Mouse (Mus musculus): ENCODE measurements around the gene Acadl.

Gene Acadl

GRCm38 (mm10) chr1:66862712-66863511, at the start of gene Acadl:
Gene Acadl, minus strand, starts transcription at chr1:66863277.
- DNase-seq: peak; percentile 98

GRCm38 (mm10) chr1:66912305-66912704, 49.2 kb upstream of the Acadl start:
- DNase-seq: no peak

GRCm38 (mm10) chr1:66902566-66902965, 39.5 kb upstream of the Acadl start:
- DNase-seq: no peak

DNA sequence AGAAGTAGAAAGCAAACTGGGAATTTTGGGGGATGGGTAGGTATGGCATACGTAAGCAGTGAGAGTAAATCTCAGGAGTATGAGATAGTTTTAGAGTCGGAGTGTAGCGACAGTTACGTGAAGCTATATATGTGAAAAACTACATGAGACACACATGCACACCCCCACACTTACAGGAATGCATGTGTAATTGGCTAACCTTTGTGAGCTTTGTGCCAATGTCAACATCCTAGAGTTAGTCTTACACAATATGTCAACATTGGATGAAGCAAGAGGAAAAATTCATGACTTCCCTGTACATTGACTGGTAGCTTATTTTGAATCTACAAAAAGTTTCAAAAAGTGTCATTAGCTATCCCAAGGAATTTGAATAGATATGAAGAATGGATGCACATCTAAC, 37.9 kb upstream of the Acadl start:
- no peak for DNase-seq

DNA sequence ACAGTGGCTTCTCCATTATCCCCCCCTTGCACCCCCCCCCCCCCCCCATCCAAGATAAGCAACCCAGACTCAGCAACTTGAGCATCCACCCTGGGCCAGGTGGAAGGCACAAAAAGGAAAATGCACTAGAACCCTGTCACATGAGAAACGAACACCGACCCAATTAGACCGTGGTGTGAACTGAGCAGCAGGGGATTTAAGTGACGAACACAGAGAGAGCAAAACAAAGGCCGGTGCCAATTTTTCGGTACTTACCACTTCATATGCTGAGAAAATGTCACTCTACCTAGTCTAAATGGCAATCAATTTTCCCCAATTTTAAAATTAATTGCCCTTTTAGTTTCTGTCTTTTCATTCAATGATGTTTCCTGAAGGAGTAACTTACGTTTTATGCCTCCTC, 35.2 kb upstream of the Acadl start:
- DNase-seq: no peak

GRCm38 (mm10) chr1:66896556-66896955, 33.5 kb upstream of the Acadl start:
- DNase-seq: no peak

GRCm38 (mm10) chr1:66896125-66896524, 33.0 kb upstream of the Acadl start:
- no peak for DNase-seq

DNA sequence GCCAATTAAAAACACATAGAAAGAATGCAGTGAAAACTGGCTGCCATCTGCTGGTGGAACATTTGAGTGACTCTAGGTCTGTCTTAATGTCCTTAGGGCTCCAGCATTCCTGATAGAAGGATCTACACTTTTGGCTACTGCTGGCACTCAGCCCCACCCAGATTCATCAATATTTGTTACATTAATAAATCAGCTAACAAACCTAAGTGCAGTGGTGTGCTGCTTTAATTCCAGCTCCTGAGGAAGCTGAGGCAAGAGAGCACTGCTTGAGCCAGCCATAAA, 32.7 kb upstream of the Acadl start:
- DNase-seq: peak; percentile 71

DNA sequence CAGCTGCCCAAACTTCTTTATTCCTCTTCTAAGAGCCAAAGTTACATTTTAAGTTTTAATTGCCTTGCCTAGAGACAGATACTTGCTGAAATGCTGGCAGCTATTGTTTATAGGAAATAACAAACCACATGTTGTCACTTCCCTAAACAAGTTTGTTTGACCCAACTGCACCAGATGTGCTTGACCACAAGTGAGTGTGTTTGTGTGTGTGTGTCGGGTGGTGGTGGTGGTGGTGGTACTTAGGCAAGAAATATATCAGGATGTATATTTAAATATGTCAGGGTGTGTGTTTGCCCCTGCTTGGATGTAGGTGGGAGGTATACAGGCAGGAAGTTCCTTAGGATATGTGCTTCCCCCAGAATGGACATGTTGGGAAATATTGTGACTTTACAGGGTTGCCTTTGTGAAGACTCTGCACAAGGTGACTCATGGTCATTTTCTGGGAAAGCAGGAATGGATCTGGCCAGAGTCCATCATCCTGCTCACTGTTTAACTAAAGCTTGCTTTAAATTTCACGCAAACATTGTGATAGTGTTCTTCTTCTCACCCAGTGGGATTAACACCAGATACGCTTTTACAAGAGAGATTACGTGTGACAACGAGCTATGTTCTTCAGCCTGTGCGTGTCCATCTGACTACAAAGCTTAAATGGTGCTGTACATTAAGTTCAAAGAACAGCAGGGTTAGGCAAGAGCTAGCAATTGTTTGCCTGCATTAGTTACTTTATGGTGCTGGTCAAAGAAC, 32.2 kb upstream of the Acadl start:
- no peak for DNase-seq

DNA sequence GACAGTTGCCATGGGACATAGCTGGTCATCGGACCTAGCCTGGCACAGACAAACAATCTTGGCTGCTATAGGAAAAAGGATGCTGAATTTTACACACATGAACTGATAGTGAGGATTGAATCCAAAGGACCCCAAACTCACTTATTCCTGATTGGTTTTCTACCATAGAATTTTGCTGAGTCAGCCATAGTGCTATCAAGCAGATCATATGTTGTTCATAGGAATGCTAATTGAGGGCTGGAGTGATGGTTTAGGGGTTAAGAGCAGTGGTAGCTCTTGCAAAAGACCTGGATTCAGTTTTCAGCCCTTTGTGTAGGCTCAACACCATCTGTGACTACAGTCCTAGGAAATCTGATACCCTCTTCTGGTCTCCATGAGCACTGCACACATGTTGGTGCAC, 24.1 kb upstream of the Acadl start:
- DNase-seq: no peak

- DNase-seq: no peak
These were observed 17.1 kb upstream of the Acadl start for GRCm38 (mm10) chr1:66880217-66880616.

GRCm38 (mm10) chr1:66874740-66875139, 11.7 kb upstream of the Acadl start:
- DNase-seq: no peak

GRCm38 (mm10) chr1:66871591-66871990, 8.5 kb upstream of the Acadl start:
- peak; percentile 57 for DNase-seq

- no peak for DNase-seq
These were observed 2.6 kb upstream of the Acadl start for GRCm38 (mm10) chr1:66865633-66866032.

DNA sequence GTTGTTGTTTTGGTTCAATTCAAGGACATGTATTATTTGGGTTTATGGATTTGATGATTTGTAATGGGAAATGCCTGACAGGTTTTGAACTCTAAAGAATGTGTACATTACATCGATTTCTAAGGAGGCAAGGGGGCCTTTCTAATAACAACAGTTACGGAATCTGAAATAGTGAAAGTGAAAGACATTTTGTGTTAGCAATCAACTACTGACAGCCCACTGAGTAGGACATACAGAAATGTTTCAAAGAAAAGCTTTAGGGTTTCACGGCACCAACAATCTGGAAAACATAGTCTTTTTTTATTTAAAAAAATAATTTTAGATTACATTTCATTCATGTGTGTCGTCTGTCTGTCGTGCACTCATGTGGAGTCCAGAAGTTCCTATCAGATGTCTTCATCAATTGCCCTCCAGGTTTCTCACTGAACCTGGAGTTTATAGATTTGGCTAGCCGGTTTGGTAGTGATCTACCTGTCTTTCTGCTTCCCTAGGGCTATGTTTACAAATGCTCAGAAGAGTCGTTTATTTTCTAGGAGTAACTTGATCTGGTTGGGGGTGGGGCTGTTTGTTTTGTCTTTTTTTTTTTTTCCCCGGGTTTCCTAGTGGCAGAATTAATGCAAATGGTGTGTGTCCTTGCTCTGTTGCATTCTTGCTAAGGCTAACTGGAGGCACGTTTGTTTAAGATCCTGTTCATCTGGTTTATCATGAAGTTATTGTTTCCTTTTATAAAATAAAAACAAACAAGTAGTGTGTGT, 841 bp upstream of the Acadl start:
- DNase-seq: peak; percentile 8

DNA sequence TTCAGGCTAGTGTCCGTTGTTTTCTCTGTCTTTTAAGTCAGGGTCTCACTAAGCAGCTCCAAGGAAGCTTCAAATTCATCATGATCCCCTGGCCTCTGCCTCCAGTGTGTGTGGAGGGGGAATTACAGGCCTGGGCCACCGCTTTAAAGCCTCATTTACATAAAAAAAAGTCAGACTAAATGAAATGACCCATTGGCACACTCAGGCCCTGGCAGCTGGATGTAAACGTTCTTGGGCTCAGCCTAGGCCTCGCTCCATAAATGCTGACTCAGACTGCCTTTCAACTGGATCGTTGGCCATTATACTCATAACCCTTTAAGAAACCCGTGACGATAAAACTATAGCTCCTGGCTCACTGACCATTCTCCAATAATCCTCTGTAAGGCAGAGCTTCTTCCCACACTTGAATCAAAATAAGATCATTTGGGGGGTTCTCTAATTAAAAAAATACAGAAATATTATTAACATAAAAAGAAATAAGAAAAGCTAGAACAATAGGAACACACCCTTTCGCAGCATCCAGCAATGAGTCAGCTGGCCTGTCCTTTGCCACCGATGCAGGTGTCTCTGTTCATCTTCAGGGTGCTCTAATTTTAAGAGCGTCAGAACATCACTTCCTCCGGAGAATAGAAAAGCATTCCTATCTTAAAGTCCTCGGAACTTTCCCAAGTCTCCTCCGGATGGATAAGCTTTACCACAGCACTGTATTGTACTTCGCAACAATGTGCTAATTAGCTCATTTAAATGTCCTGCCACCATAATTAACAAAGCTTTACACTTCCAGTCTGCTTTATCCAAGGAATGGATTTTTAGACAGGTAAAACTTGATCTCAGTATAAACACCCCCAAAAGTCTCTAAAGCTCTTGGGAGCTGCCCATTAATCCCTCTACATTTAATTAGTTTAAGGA, 1.1 kb downstream of the Acadl start:
- peak; percentile 32 for DNase-seq

DNA sequence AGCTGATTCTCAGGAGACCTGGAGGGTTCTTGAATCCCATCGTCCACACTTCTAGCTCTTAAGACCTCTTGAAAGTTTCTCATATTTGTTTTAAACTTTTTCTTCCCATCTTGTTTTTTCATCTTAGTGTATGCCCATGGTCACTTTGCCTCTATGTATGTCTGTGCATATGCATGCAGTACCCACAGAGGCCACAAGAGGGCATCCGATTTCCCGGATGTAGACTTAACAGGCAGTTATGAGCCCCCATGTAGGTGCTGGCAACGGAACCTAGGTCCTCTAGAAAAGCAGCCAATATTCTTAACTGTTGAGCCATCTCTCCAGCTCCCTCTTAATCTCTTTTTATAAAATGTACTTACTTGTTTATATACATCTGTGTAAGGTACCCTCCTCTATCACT, 15.6 kb downstream of the Acadl start:
- no peak for DNase-seq

GRCm38 (mm10) chr1:66845690-66846318, 17.3 kb downstream of the Acadl start:
- DNase-seq: no peak

DNA sequence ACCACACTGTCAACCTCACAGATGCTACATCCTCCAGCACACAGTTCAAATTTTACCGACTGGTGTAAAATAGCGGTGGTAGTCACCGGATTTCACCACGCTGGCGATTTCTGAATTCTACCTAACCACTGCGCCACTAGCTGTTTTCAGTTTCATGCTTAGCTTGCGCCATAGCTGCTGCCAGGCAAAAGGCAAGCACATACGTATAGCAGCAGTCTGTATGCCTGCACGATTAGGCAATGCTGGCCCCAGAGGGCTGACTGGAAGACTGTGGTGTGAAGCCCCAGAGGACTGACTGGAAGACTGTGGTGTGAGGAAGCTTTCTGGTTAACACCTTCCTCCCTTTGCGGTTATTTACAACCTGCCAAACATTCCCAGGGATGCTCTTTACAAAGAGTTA, 21.1 kb downstream of the Acadl start:
- no peak for DNase-seq

- no peak for DNase-seq
These were observed 21.6 kb downstream of the Acadl start for GRCm38 (mm10) chr1:66841510-66841909.

DNA sequence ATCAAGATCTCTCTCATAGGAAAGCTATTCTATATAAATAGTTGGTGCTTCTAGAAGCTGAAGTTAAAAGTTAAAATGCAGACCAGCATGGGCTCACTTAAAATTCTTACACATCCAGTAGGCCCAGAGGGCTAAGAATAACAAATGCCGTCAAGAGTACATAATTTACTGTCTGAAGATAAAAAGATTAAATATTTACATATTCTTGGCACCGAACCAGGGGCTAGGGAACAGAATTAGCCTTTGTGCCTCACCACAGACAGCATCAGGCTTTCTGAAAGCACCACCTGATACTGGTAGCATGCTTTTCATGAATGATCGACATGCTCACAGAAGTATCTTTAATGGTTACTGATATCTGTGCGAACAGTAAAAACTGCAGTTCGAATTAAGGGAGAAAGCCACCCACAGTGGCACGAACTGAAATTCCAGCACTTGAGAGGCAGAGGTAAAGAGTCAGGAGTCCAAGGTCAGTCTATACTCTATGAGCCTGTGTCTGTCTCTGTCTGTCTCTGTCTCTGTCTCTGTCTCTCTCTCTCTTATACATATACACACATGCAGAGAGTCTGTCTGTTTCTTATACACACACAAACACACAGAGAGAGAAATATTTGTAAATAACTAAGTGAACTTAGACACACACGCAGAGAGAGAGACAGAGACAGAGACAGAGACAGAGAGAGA, 23.2 kb downstream of the Acadl start:
- DNase-seq: no peak

DNA sequence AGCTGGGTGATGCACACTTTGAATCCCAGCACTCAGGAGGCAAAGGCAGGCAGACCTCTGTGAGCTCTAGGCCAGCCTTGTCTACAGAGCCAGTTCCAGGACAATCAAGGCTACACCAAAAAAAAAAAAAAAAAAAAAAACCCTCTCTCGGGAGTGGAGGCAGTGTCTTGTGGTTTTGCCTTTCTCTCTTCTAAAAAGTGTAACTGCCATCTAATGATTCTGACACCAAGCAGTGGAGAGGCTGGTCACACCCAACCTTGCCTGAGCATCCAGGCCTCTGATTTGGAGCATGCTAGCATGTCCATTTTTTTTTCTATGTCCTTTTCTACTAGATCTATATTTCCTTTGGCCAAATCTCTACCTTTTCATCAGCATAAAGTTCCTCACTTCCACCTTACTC, 23.9 kb downstream of the Acadl start:
- DNase-seq: no peak
